Mouse (Mus musculus) liver, embryonic 12.5 days (tissue): ENCODE results near the gene Agap1. TPM values are rescaled to one million over a fixed set of nuclear protein-coding genes. Genes with fewer than 3 reads are reported as not detected.

Experiments
- ATAC-seq: fragments of 200-750 bp; cut with Nextera tagmentation; 2 replicates; pipeline ENCODE4 v1.8.0; 2017; ENCODE audit warnings: moderate number of reproducible peaks, mild to moderate bottlenecking, moderate library complexity
- H3K27ac ChIP-seq: fragments of 300-500 bp; sonication (generic); 2 replicates; pipeline ENCODE4 v1.5.1; 2016; ENCODE audit warnings: mild to moderate bottlenecking
- H3K27me3 ChIP-seq: fragments of 300-500 bp; sonication (generic); replicated peaks from 2 replicates; pipeline ENCODE4 v1.6.1; 2016; ENCODE audit warnings: mild to moderate bottlenecking, moderate library complexity
- H3K36me3 ChIP-seq: fragments of 300-500 bp; sonication (generic); 2 replicates; pipeline ENCODE4 v1.6.1; 2016; ENCODE audit warnings: mild to moderate bottlenecking, moderate library complexity
- H3K4me1 ChIP-seq: fragments of 300-500 bp; sonication (generic); 2 replicates; pipeline ENCODE4 v1.6.1; 2016
- H3K4me2 ChIP-seq: fragments of 300-500 bp; sonication (generic); 2 replicates; pipeline ENCODE4 v1.6.1; 2016; ENCODE audit warnings: mild to moderate bottlenecking, moderate library complexity
- H3K4me3 ChIP-seq: fragments of 300-500 bp; sonication (generic); 2 replicates; pipeline ENCODE4 v1.5.1; 2016; ENCODE audit warnings: mild to moderate bottlenecking, moderate library complexity
- H3K9ac ChIP-seq: fragments of 300-500 bp; sonication (generic); 2 replicates; pipeline ENCODE4 v1.6.1; 2016; ENCODE audit warnings: mild to moderate bottlenecking, moderate library complexity
- H3K9me3 ChIP-seq: fragments of 300-500 bp; sonication (generic); replicated peaks from 2 replicates; pipeline ENCODE4 v1.6.1; 2016; ENCODE audit warnings: mild to moderate bottlenecking, moderate library complexity
- WGBS: fragments of 180-500 bp; shearing (Covaris S2); methylation state at CpG from one replicate; pipeline ENCODE4 v1.1.7; 2016; ENCODE audit not compliant: insufficient replicate concordance; 5-methylcytosine and 5-hydroxymethylcytosine counted together
- polyA plus RNA-seq: library from polyadenylated mRNA; unstranded; fragments of >200 nt; fragmentation: Nextera tagmentation; extraction: Ambion mirVana; gene quantifications from 2 replicates; pipeline ENCODE4 v1.2.1, GENCODE M21; 2016

Gene Agap1
- polyA plus RNA-seq, 1 experiment from 2014 or later, result 4.1 TPM

GRCm38 (mm10) chr1:89595421-89595820, 140.8 kb downstream of the Agap1 start:
- no peak overlapping the region for H3K4me2 ChIP-seq
- H3K27me3 ChIP-seq, result no peaks in the 10 kb centered on the region
- H3K36me3 ChIP-seq, result 0 out of 2 replicates have a peak, but pooled peaks cover 3% of the 10 kb centered on the region
- ATAC-seq, result no peak
- no peaks in the 10 kb centered on the region for H3K9me3 ChIP-seq
- WGBS, result 72% methylated on average over 7 of the region's 7 CpGs
- no peaks in the 10 kb centered on the region for H3K4me1 ChIP-seq
- no peak overlapping the region for H3K9ac ChIP-seq
- no peak overlapping the region for H3K4me3 ChIP-seq
- no peak overlapping the region for H3K27ac ChIP-seq

GRCm38 (mm10) chr1:89596223-89596622, 141.6 kb downstream of the Agap1 start:
- Histone ChIP-seq H3K4me1 (no peaks in the 10 kb centered on the region), H3K27ac (no peak overlapping the region), H3K4me3 (no peak overlapping the region), H3K27me3 (no peaks in the 10 kb centered on the region), H3K9ac (no peak overlapping the region), H3K36me3 (0 out of 2 replicates have a peak, but pooled peaks cover 3% of the 10 kb centered on the region), H3K4me2 (no peak overlapping the region), H3K9me3 (no peaks in the 10 kb centered on the region)
- WGBS, result 66% methylated on average over 2 of the region's 2 CpGs
- ATAC-seq, result no peak

DNA sequence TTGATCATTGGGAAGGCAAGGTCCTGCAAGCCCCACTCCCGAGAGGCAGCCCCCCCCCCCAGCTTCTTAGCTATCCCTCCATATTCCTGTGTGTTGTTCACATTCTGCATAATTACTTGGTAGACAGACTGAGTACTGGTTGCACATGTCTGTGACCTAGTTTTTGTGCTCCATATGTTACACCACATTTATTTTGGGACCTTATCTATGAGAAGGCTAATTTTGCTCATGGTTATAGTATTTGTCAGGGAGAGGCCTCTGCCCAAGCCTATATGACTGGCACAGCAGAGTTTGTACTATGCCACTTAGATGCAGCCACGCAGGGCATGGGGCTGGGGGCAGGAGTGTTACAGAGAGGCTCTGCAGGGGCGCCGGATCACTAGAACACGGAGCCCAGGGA, 144.3 kb downstream of the Agap1 start:
- WGBS, result 76% methylated on average over 5 of the region's 5 CpGs
- Histone ChIP-seq H3K9ac (no peak overlapping the region), H3K4me2 (no peak overlapping the region), H3K4me3 (no peak overlapping the region), H3K36me3 (no peaks in the 10 kb centered on the region), H3K27me3 (no peaks in the 10 kb centered on the region), H3K27ac (no peak overlapping the region), H3K9me3 (no peaks in the 10 kb centered on the region), H3K4me1 (no peaks in the 10 kb centered on the region)
- no peak for ATAC-seq

DNA sequence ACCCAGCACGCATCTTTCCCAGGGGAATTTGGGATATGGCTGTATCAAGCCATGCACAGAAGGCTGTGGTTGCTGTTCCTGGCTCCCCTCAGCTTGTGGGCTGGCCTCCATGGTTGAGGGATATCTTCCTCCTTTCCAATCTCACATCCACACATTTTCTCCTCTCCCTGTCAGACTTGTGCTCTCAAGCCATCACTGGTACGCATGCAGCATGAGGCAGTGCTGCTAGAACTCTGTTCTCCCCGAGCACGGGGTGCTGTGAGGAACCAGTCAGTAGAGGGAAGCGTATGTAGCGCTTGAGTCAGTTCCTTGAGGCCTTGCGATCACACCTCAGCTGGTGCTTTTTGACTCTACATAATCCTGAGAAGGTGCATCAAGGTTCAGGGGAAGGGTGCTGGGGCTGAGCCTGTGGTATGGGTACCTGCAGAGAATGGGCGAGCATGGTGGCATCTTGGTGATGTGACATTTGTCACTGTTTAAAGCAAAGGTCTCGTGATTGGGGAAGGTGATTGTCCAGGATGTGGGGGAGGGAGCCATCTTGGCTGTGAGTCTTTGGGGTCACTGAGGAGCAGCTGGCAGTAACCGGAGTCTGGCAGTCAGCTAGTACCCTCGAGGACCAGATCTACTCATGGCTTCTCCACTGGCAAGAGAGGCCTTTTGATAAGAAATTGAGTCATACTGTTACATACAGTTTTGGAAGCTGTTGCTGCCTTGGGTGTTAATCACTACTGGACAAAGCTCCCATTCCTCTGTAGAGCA, 145.6 kb downstream of the Agap1 start:
- Histone ChIP-seq H3K9me3 (no peaks in the 10 kb centered on the region), H3K27me3 (no peaks in the 10 kb centered on the region), H3K4me2 (no peak overlapping the region), H3K4me1 (no peaks in the 10 kb centered on the region), H3K27ac (no peak overlapping the region), H3K9ac (no peak overlapping the region), H3K36me3 (no peaks in the 10 kb centered on the region), H3K4me3 (no peak overlapping the region)
- ATAC-seq, result no peak
- 61% methylated on average over 11 of the region's 11 CpGs for WGBS

DNA sequence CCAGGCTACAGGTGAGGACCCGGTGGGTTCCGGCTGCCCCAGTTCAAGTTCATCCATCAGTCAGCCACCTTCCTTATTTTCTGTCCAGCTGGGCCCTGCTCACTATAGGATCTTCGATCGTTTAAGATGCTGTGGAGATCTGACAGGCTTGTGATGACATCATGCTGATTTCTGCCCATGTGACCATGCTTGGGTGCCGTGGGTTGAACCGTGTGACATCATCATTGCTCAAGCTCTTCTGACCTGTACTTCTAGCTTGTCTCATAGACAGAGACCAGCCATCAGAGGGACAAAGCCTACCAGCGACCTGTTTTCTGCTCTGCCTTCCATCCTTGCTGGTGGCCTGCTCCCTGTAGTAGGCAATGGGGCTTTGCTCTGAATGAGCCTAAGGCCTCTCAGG, 146.7 kb downstream of the Agap1 start:
- Histone ChIP-seq H3K4me3 (no peak overlapping the region), H3K27me3 (no peaks in the 10 kb centered on the region), H3K27ac (no peak overlapping the region), H3K9ac (no peak overlapping the region), H3K9me3 (no peaks in the 10 kb centered on the region), H3K4me2 (no peak overlapping the region), H3K36me3 (no peaks in the 10 kb centered on the region), H3K4me1 (no peaks in the 10 kb centered on the region)
- ATAC-seq, result no peak
- 63% methylated on average over 7 of the region's 7 CpGs for WGBS

DNA sequence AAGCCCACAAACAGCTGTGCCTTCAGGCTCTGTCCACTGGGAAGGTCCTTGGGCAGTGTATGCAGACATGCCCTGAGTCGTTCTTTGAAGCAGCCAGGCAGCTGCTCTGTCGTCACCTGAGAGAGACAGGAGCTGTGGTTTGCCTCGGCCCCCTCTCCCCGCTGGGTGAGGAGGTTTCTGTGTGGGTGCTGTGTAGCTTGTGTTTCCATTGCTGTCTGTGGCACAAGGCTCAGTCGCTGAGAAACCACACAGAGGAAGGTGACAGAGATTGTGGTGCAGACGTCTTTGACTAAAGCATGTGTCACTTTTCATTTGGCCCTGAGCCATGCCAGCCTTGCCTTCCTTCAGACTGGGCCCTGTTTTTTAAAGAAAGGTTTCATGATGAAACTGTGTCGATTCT, 148.3 kb downstream of the Agap1 start:
- no peak for ATAC-seq
- Histone ChIP-seq H3K36me3 (no peaks in the 10 kb centered on the region), H3K4me3 (no peak overlapping the region), H3K27ac (no peak overlapping the region), H3K27me3 (no peaks in the 10 kb centered on the region), H3K9me3 (no peaks in the 10 kb centered on the region), H3K4me2 (no peak overlapping the region), H3K9ac (no peak overlapping the region), H3K4me1 (no peaks in the 10 kb centered on the region)
- WGBS, result 36% methylated on average over 7 of the region's 7 CpGs

DNA sequence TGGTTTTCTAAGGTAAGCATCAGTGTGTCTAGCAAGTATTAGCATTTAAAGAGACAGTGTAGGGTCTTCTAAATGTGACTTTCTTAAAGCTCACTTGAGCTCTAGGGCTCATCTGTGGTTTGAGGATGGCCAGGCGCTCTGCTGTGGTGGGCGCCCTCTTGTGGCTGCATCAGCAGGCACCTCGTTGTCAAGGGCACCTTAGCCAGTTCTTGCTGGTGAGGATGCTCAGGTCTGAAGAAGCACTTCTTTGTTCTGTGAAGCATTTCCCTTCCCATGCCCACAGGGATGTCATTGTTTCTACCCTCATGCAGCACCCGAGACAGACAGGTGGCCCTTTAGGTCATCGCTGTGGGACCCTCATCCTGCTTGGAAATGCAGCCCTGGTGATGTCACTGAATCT, 152.0 kb downstream of the Agap1 start:
- no peaks in the 10 kb centered on the region for H3K4me1 ChIP-seq
- H3K27ac ChIP-seq, result no peak overlapping the region
- peaks cover 5% of the 10 kb centered on the region; the same call in 1 of the 2 replicates for H3K36me3 ChIP-seq
- H3K9me3 ChIP-seq, result no peaks in the 10 kb centered on the region
- no peak overlapping the region for H3K4me3 ChIP-seq
- 30% methylated on average over 5 of the region's 5 CpGs for WGBS
- H3K4me2 ChIP-seq, result no peak overlapping the region
- ATAC-seq, result no peak
- H3K27me3 ChIP-seq, result no peaks in the 10 kb centered on the region
- no peak overlapping the region for H3K9ac ChIP-seq

DNA sequence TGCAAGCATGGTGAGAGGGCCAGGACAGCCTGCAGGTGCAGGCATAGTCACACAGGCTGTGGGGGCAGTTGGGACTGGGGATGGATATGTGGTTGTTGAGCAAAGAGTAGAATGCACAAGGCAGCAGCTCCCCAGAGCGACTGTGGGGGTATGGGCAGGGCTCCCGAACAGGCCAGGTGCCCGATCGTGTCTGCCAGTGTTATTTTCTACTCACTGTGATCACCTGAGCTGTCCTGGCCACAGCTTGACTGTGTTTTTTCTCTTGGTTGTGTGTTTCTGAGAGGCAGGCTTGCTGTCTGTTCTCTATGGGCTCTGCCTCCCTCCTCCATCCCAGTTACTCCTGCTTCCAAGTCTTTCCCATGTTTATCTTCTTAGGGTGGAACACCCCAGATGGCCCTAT, 154.2 kb downstream of the Agap1 start:
- no peaks in the 10 kb centered on the region for H3K27me3 ChIP-seq
- WGBS, result 92% methylated on average over 4 of the region's 4 CpGs
- H3K9ac ChIP-seq, result no peak overlapping the region
- peaks cover 5% of the 10 kb centered on the region; the same call in 1 of the 2 replicates for H3K36me3 ChIP-seq
- ATAC-seq, result no peak
- no peak overlapping the region for H3K4me3 ChIP-seq
- H3K4me2 ChIP-seq, result no peak overlapping the region
- no peaks in the 10 kb centered on the region for H3K4me1 ChIP-seq
- no peak overlapping the region for H3K27ac ChIP-seq
- no peaks in the 10 kb centered on the region for H3K9me3 ChIP-seq

DNA sequence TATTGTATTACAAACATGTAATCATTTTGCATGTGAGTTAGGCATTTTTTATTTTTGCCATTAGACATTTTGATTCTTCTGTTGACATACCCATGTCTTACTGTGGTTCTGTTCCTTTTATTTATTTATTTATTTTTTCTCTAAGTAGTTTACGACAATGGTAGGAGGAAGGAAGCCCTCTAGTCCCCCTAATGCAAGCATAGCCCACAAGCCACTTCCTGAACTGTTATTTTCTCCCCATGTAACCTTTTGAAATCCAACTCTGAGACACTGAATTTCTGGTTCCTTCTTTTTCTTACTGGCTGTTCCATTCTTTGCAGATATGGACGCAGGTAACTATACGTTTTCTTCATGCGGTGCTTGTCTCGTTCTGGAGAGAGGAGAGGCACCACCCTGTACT, 155.4 kb downstream of the Agap1 start:
- Histone ChIP-seq H3K27ac (no peak overlapping the region), H3K4me2 (no peak overlapping the region), H3K4me1 (no peaks in the 10 kb centered on the region), H3K27me3 (no peaks in the 10 kb centered on the region), H3K36me3 (peaks cover 5% of the 10 kb centered on the region; the same call in 1 of the 2 replicates), H3K9me3 (no peaks in the 10 kb centered on the region), H3K9ac (no peak overlapping the region), H3K4me3 (no peak overlapping the region)
- WGBS, result 42% methylated on average over 5 of the region's 5 CpGs
- no peak for ATAC-seq

GRCm38 (mm10) chr1:89611521-89611920, 156.9 kb downstream of the Agap1 start:
- H3K9me3 ChIP-seq, result no peaks in the 10 kb centered on the region
- H3K4me2 ChIP-seq, result no peak overlapping the region
- H3K4me3 ChIP-seq, result no peak overlapping the region
- peaks cover 5% of the 10 kb centered on the region; the same call in 1 of the 2 replicates for H3K36me3 ChIP-seq
- WGBS, result 74% methylated on average over 6 of the region's 6 CpGs
- H3K27ac ChIP-seq, result no peak overlapping the region
- no peaks in the 10 kb centered on the region for H3K4me1 ChIP-seq
- no peak overlapping the region for H3K9ac ChIP-seq
- no peak for ATAC-seq
- H3K27me3 ChIP-seq, result no peaks in the 10 kb centered on the region

DNA sequence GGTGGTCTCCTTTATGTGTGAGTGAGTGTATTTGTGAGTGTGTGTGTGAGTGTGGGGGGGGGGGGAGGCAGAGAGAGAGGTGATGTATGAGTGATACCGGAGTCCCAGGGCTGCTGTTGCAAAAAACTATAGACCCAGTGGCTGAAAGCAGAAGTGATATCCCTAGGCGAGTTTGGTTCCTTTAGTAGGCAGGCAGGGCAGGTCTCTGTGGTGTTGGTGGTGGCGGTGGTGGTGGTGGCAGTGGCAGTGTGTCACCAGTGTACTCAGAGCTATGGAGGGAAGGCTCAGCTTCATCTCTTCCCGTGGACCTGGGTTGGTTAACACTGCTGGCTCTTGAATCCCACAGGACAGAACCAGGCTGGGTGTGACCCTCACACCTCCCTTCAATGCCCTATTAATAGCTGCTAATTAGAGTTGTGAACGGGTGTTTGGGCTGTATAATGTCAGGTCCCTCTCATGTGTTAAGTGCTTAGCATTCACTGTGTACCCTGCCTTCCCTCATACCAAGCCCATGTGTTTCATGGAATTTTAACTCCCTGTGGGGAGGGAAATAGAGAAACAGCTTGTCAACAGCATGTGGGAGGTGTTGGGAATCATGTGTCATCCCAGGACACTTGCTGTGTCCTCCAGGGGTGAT, 158.7 kb downstream of the Agap1 start:
- Histone ChIP-seq H3K27ac (no peak overlapping the region), H3K4me3 (no peak overlapping the region), H3K9me3 (no peaks in the 10 kb centered on the region), H3K9ac (no peak overlapping the region), H3K4me2 (no peak overlapping the region), H3K4me1 (no peaks in the 10 kb centered on the region), H3K36me3 (peaks cover 5% of the 10 kb centered on the region; the same call in 1 of the 2 replicates), H3K27me3 (no peaks in the 10 kb centered on the region)
- no peak for ATAC-seq
- 41% methylated on average over 5 of the region's 5 CpGs for WGBS

GRCm38 (mm10) chr1:89616556-89616955, 161.9 kb downstream of the Agap1 start:
- Histone ChIP-seq H3K4me3 (no peak overlapping the region), H3K36me3 (no peaks in the 10 kb centered on the region), H3K9ac (no peak overlapping the region), H3K4me1 (no peaks in the 10 kb centered on the region), H3K4me2 (no peak overlapping the region), H3K27me3 (no peaks in the 10 kb centered on the region), H3K9me3 (no peaks in the 10 kb centered on the region), H3K27ac (no peak overlapping the region)
- WGBS, result 76% methylated on average over 6 of the region's 6 CpGs
- ATAC-seq, result no peak
